Mouse (Mus musculus): ENCODE data around the gene Tgif2.

GRCm38 (mm10) chr2:156848526-156849182, 8.8 kb downstream of the Tgif2 start:
- TF ChIP-seq POLR2A (IDR thresholded peaks at IDR 0.05; ENCODE audit: borderline replicate concordance, low read depth, low read length) (no peak), CTCF (IDR thresholded peaks at IDR 0.05; ENCODE audit: low read depth, low read length) (no peak)
